Mouse (Mus musculus) right cerebral cortex, postnatal 10 days (tissue): ENCODE data around the gene Adgrl4.

ENCODE experiments used
- DNase-seq, 2 experiments: peaks; one replicate each; pipeline ENCODE4 v3.0.0; 2021; ENCODE audit warnings: low spot score in 2 of 2

The Adgrl4 gene

DNA sequence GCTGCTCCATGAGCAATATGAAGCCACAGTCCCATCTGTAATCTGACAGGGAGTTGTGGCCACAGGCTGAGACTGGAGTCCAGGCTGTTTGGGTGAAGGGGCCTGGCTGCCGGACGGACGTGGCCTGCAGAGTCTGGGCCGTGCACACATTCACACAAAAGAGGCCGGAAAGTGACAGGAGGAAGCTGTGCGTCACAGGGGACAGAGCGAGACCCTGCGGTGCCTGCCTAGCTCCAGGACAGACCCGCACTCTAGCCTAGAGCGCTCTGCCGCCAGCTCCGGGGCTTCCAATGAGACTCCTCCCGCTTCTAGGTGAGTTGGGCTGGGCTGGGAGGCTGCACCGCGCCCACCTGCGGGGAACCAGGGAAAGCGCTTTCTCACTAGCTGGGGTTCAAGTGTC, at the start of gene Adgrl4:
Gene Adgrl4 (plus strand): TSS at position 195 of the 400 bp plus-strand sequence.
- peak in 1 of 2 experiments; percentile 17 for DNase-seq

GRCm38 (mm10) chr3:151390912-151391311, 46.8 kb upstream of the Adgrl4 start:
- no peak for DNase-seq

- no peak for DNase-seq
Observed at GRCm38 (mm10) chr3:151392891-151393290, 44.8 kb upstream of the Adgrl4 start.

DNA sequence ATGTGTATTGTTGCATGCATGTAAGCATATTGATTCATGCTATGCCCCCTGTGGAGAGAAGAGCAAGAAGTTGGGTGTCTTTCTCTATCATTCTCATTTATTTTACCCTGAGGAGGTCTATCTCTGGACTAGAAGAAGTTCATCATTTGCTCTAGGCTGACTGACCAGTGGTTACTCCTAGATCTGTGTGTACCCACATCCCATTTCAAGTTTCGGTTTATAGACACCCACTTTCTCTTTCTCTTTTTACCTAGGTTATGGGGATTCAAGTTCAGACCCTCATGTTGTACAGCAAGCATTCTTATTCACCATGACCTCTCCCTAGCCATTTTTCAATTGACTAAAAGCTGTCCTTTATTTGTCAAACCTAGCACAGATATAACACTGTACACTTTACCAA, 44.4 kb upstream of the Adgrl4 start:
- DNase-seq, result no peak

- no peak for DNase-seq
Observed at GRCm38 (mm10) chr3:151399270-151399669, 38.4 kb upstream of the Adgrl4 start.

GRCm38 (mm10) chr3:151411031-151411430, 26.7 kb upstream of the Adgrl4 start:
- DNase-seq, result no peak

GRCm38 (mm10) chr3:151411488-151411887, 26.2 kb upstream of the Adgrl4 start:
- DNase-seq, result peak in 1 of 2 experiments; percentile 24

GRCm38 (mm10) chr3:151416931-151417330, 20.8 kb upstream of the Adgrl4 start:
- no peak for DNase-seq

DNA sequence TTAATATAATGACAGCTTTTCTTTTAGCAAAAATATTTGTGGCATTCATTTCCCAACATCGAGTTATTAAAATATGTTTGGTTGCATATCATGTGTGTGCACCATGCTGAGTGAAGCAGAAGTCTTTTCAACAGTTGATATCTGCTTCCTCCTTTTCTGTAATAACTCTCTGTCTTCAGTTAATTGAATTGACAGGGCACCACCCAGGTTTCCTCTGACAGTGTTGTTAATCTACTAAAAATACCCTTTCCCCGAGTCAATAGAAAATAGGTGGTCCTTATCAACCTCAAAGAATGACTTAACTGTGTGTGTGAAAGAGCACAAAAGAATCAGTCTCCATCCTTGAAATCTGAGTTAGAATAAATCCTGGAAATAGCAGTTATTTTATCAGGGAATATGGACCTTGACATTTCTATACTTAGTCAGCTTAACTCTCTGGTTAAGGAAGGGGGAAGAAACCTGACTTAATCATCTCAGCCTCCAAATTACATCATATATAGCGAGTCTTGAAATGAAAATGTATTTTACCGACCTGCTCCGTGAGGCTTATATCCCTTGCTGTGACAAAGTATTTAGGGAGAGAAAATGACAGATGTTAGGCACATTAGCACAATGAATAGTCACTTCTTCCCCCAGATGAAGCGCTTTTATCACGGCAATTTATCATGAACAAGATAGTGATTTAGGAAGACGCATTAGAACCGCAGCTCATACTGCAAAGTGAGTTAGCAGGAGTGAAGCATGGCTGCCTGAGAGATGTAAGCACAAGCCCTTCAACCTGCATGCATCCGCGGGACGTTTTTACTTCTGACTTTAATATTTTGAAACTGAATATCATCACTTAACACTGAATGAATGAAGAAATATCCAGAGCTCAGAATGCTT, 19.8 kb upstream of the Adgrl4 start:
- no peak for DNase-seq

- no peak for DNase-seq
Observed at GRCm38 (mm10) chr3:151424326-151425207, 13.1 kb upstream of the Adgrl4 start.

DNA sequence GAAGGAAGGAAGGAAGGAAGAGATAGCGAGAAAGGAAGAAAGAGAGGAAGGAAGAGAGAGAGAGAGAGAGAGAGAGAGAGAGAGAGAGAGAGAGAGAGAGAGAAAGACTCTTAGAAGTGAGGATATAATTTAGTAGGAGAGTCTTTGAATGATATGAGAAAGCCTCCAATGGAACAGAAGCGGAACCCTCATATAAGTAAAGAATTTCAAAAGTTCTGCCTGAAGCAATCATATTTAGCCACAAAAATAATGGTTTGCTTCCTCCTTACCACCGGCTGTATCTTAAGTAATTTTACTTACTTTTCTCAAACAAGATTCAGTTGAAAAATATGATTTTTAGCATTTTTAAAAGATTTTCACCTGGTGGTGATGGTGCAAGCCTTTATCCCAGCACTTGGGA, 7.6 kb upstream of the Adgrl4 start:
- DNase-seq, result no peak

- DNase-seq, result no peak
Observed at GRCm38 (mm10) chr3:151431507-151431906, 6.2 kb upstream of the Adgrl4 start.

- DNase-seq, result no peak
Observed at GRCm38 (mm10) chr3:151438364-151438763, 677 bp downstream of the Adgrl4 start.

GRCm38 (mm10) chr3:151439976-151440375, 2.3 kb downstream of the Adgrl4 start:
- DNase-seq, result no peak

- DNase-seq, result no peak
Observed at GRCm38 (mm10) chr3:151442026-151442425, 4.3 kb downstream of the Adgrl4 start.

- no peak for DNase-seq
Observed at GRCm38 (mm10) chr3:151443486-151443885, 5.8 kb downstream of the Adgrl4 start.

DNA sequence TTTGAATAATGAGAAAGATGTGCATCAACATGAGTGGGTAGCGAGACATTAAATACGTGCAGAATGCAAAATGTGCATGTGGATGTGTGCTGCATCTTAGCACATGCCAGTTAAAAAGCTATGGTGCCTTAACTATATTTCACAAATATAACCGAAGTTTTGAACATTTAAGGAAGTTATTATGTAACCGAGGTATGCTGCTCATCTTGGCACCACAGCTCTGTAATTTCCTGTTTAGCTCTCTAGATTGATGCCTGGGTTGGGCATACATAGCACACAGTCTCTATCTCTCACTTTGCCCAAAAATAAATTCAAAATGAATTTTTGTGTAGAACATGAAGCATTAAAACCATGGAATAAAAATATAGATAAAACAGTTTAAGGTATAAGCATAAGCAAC, 6.6 kb downstream of the Adgrl4 start:
- DNase-seq, result no peak

DNA sequence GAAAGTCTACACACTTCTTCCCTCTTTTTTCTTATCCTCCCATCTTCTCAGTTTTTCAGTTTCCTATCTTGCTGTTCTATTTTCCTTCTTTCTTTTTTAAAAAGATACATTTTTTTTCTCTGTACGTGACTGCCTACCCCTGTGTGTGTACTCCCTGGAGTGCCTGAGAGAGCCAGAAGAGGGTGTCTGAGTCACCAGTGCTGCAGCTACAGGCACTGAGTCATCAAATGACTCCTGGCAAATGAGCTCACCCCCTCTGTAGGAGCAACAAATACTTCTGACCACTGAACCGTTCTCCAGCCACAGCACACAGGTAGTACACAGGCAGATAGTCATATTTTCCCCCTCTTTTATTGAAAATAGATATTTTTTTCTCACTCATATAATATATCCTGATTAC, 8.2 kb downstream of the Adgrl4 start:
- DNase-seq, result no peak

DNA sequence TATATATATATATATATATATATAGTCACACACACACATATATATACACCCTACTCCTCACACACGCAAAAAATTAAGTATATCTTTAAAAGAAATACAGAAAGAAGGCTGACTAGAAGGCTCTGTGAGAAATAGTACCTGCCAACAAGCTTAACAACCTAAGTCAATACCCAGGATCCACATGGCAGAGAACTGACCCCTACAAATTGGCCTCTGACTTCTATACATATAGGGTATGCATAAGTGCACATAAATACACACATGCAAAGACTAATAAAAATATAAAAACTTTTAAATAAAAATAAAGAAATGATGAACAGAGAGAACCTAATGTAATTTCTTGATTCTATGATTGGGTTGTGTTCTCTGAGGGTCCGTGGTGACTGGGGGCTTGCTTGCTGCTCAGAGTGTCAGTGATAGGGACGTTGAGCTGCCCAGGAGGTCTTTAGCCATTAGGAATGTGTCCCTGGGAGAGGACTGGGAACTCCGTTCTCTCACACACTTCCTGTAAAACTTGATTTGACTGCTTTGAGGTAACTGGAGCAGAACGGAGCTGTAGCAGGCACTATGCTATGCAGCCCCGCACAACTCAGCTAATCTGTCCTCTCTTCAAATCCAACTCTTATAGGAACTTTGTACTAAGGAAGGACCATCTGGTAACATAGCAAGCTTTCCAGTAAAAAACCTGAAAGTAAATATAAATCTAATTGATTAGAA, 17.5 kb downstream of the Adgrl4 start:
- no peak for DNase-seq

DNA sequence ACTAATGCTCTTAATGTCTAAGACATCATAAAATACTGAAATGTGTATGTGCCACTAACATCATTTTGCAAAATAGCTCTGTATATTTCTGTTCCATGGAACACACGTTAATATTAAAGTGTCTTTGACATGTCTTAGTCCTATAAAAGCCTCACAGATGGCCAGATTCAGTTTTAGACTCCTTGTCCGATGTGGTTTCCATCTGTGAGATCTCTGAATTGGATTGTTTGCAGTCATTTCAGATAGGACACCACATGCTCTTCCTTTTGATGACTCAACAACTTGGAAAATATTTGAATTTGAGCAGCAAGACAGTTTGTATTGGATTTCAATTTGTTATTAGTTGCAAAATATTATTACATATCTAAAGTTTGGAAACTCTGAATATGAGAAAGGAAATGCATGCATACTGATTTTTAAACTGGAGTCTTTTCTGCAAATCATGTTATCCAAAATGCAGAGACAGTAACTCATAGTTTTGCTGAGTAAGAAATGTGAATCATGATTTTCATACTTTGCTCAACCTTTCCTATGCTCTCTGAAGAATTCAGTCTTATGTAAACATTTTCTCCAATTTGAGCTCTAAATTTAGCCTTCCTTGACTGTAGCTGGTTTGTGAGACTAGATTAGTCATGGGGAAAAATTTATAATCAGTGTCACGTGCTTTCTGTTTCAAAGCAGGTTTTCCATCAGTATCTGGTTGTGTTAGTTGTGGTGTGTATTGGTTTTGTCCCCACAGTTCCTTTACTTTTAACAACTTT, 21.9 kb downstream of the Adgrl4 start:
- no peak for DNase-seq

GRCm38 (mm10) chr3:151465215-151465614, 27.5 kb downstream of the Adgrl4 start:
- no peak for DNase-seq
